Mouse (Mus musculus): ENCODE data around the gene Tmem230. TPM values are rescaled to one million over a fixed set of nuclear protein-coding genes. Genes with fewer than 3 reads are reported as not detected.

Tmem230 gene
- total RNA-seq, 2 experiments from 2014 or later, result 23.0 to 25.1 TPM

GRCm38 (mm10) chr2:132233985-132234765 lies 13.4 kb downstream of the Tmem230 start:
- no peak for DNase-seq (ENCODE audit: low spot score in 2 of 2)

GRCm38 (mm10) chr2:132232413-132232945 lies 15.1 kb downstream of the Tmem230 start:
- DNase-seq (ENCODE audit: low spot score in 2 of 2), result no peak

- no peak for DNase-seq (ENCODE audit: low spot score in 2 of 2)
These were observed 23.2 kb downstream of the Tmem230 start for GRCm38 (mm10) chr2:132224359-132224758.

- no peak for DNase-seq (ENCODE audit: low spot score in 2 of 2)
These were observed 26.0 kb downstream of the Tmem230 start for GRCm38 (mm10) chr2:132221611-132222073.

GRCm38 (mm10) chr2:132211995-132212656 lies 35.5 kb downstream of the Tmem230 start:
- no peak for DNase-seq (ENCODE audit: low spot score in 2 of 2)

GRCm38 (mm10) chr2:132210806-132211312 lies 36.7 kb downstream of the Tmem230 start:
- no peak for DNase-seq (ENCODE audit: low spot score in 2 of 2)

- no peak for DNase-seq (ENCODE audit: low spot score in 2 of 2)
These were observed 39.2 kb downstream of the Tmem230 start for GRCm38 (mm10) chr2:132208246-132208881.

GRCm38 (mm10) chr2:132206316-132206881 lies 41.2 kb downstream of the Tmem230 start:
- DNase-seq (ENCODE audit: low spot score in 2 of 2), result no peak

GRCm38 (mm10) chr2:132205549-132205948 lies 42.1 kb downstream of the Tmem230 start:
- no peak for DNase-seq (ENCODE audit: low spot score in 2 of 2)

- DNase-seq (ENCODE audit: low spot score in 2 of 2), result no peak
These were observed 43.8 kb downstream of the Tmem230 start for GRCm38 (mm10) chr2:132203773-132204172.

GRCm38 (mm10) chr2:132203186-132203585 lies 44.4 kb downstream of the Tmem230 start:
- DNase-seq (ENCODE audit: low spot score in 2 of 2), result no peak

- no peak for DNase-seq (ENCODE audit: low spot score in 2 of 2)
These were observed 49.3 kb downstream of the Tmem230 start for GRCm38 (mm10) chr2:132198017-132198933.

- no peak for DNase-seq (ENCODE audit: low spot score in 2 of 2)
These were observed 52.0 kb downstream of the Tmem230 start for GRCm38 (mm10) chr2:132195602-132196001.

GRCm38 (mm10) chr2:132190602-132191161 lies 56.9 kb downstream of the Tmem230 start:
- no peak for DNase-seq (ENCODE audit: low spot score in 2 of 2)

Other genes starting within 250 kb of the Tmem230 start
- 10 to 100 TPM; 31.6 to 32.5 TPM for gene Rassf2, start 217.5 kb downstream of the Tmem230 start, total RNA-seq (2021)
- 10 to 100 TPM; 12.0 to 14.5 TPM for gene Slc23a2, start 102.7 kb downstream of the Tmem230 start, total RNA-seq (2021)
- gene Pcna, start 5.5 kb upstream of the Tmem230 start, total RNA-seq (2021), result 10 to 100 TPM; 91.8 to 92.0 TPM
- 10 to 100 TPM; 29.9 to 39.3 TPM for gene Cds2, start 15.3 kb upstream of the Tmem230 start, total RNA-seq (2021)
- gene Prokr2, start 137.6 kb upstream of the Tmem230 start, total RNA-seq (2021), result not detected

Measured in gastrocnemius, postnatal 4 days (tissue).